Comparison of ENCODE assay signal across 1 mouse cellular context in the genomic region with DNA sequence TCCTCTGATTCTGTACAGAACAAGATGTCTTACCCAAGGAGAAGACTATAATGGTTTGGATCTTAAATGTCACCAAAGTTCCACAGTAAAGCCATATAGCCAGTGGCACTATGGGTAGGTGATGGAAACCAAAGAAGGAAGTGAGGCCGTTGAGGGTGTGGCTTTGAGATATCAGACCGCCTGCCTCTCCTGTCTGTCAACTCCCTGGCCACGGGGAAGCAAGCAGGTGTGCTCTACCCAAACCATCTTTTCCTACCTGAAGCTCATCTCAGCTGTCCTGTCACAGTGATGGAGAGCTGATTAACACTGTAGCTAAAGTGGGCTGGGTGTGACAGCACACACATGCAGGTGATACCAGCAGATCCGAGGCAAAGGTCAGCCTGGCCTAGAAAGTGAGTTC.
TF ChIP-seq lines count a peak whose summit lies in the region.

No protein-coding gene starts in this region.

TF ChIP-seq in MEL, 35 proteins besides CTCF, POLR2A, EP300 and RAD21:
- TF ChIP-seq TCF12 (IDR thresholded peaks at IDR 0.05; ENCODE audit: low read depth, low read length) (peak; percentile 16; the same call in 1 of the 2 replicates), POLR2AphosphoS2 (IDR thresholded peaks at IDR 0.05; ENCODE audit: low read length) (peak; percentile 44), GATA1 (IDR thresholded peaks at IDR 0.05; ENCODE audit: low read depth, low read length) (peak; percentile 50; the same call in 1 of the 2 replicates), USF2 (IDR thresholded peaks at IDR 0.05; ENCODE audit: borderline replicate concordance in 1 of 2, insufficient read depth in 1 of 2, low read depth in 1 of 2, low read length in 2 of 2) (no peak), MAX (IDR thresholded peaks at IDR 0.05; ENCODE audit: low read length) (no peak), CHD2 (IDR thresholded peaks at IDR 0.05; ENCODE audit: low read length) (no peak), ZKSCAN1 (IDR thresholded peaks at IDR 0.05; ENCODE audit: low read depth, low read length) (no peak), HCFC1 (IDR thresholded peaks at IDR 0.05; ENCODE audit: low read depth, low read length) (no peak), TBP (IDR thresholded peaks at IDR 0.05; ENCODE audit: low read depth, low read length) (no peak), MAZ (IDR thresholded peaks at IDR 0.05; ENCODE audit: low read depth, low read length) (no peak), USF1 (IDR thresholded peaks at IDR 0.05; ENCODE audit: low read depth, low read length) (no peak), NELFE (IDR thresholded peaks at IDR 0.05; ENCODE audit: low read depth, low read length) (no peak), ZMIZ1 (IDR thresholded peaks at IDR 0.05; ENCODE audit: low read depth, low read length) (no peak), ELF1 (IDR thresholded peaks at IDR 0.05; ENCODE audit: low read depth, low read length) (0 out of 2 replicates have a peak, but pooled peaks have one; percentile 52), JUND (IDR thresholded peaks at IDR 0.05; ENCODE audit: low read depth, low read length) (no peak), CHD1 (IDR thresholded peaks at IDR 0.05; ENCODE audit: low read depth, low read length) (no peak), ETS1 (IDR thresholded peaks at IDR 0.05; ENCODE audit: low read depth, low read length) (0 out of 2 replicates have a peak, but pooled peaks have one; percentile 0), SIN3A (IDR thresholded peaks at IDR 0.05; ENCODE audit: low read length) (no peak), KAT2A (conservative IDR thresholded peaks at IDR 0.05; ENCODE audit: low read depth, low read length) (no peak)
TF ChIP-seq in MEL: peak in this region for 5.
